Mouse (Mus musculus) E14TG2a.4 (cell line): ENCODE measurements around the gene Rftn1.

Experiments
- CTCF ChIP-seq: conservative IDR thresholded peaks from 2 replicates; pipeline ENCODE4 v1.5.1; 2014; ENCODE audit warnings: low read length
- NANOG ChIP-seq: IDR thresholded peaks from 2 replicates; pipeline ENCODE4 v1.6.1; 2014; ENCODE audit warnings: borderline replicate concordance, low read length, mixed read lengths
- POU5F1 ChIP-seq: IDR thresholded peaks from 2 replicates; pipeline ENCODE4 v1.6.1; 2014; ENCODE audit warnings: low read length, borderline replicate concordance

GRCm38 (mm10) chr17:50213117-50213516 lies 22.6 kb upstream of the Rftn1 start:
- no peak for TF ChIP-seq CTCF
- no peak for TF ChIP-seq NANOG
- TF ChIP-seq POU5F1: no peak
